ENCODE assay signal across 13 mouse cellular contexts in the genomic region with DNA sequence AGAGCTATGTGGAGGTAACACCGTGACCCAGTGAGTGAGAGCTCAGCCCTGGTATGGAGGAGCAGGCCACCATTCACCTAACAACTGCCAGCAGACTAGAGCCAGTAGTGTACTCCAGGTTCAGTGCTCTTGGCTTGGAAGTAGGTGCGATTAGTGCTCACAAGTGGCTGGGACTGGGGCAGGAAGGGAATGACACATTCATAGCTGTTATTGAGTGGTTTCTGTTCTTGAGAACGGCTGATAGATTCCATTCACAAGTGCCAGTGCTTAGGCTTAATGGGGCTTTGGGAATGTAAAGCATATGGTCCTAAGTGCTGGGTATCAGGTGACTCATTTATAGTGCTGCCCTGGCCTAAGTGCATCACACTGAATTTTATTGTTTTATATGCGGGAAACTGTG.
DNase-seq lines count a peak whose midpoint lies in the region; ATAC-seq lines count a peak whose summit lies in the region.
"Had no signal": no experiment of that assay in that cellular context is flagged by ENCODE, and none has a peak within 500 bp of the region (broad histone marks: within the 10 kb centered on the region; RNA-seq: fewer than 3 reads in every experiment).

No protein-coding gene starts in this region.

- no peak for DNase-seq in hindbrain, embryonic 14.5 days (ENCODE audit: low spot score)
- no peak for DNase-seq in embryonic facial prominence, embryonic 14.5 days (ENCODE audit: low spot score)
- DNase-seq in limb, embryonic 11.5 days (ENCODE audit: low spot score), result peak; percentile 61
- peak; percentile 14 for DNase-seq in lung, postnatal 14 days
- DNase-seq in cerebellum, postnatal 10 days, result no peak
- DNase-seq in layer of hippocampus, adult 9-10 months (ENCODE audit: low spot score), result no peak
- DNase-seq: adrenal gland, postnatal 10 days; gastrocnemius, postnatal 36 days; kidney, adult 9 months; retina, postnatal 1 day had no signal

- H3K27ac ChIP-seq in hindbrain, embryonic 13.5 days, result peak overlapping the region; percentile 30; the same call in 1 of the 2 replicates
- no peak overlapping the region for H3K27ac ChIP-seq in hindbrain, embryonic 14.5 days
- H3K27ac ChIP-seq in embryonic facial prominence, embryonic 14.5 days (replicated peaks; ENCODE audit: low read depth, low read length), result no peak overlapping the region
- H3K27ac ChIP-seq in limb, embryonic 11.5 days (replicated peaks; ENCODE audit: low read depth, low read length), result peak overlapping the region; percentile 71
- H3K27ac ChIP-seq: liver, embryonic 14.5 days had no signal

- WGBS in hindbrain, embryonic 13.5 days, result 66% methylated on average over 4 of the region's 4 CpGs
- WGBS in hindbrain, embryonic 14.5 days, result 71% methylated on average over 4 of the region's 4 CpGs
- 60% methylated on average over 4 of the region's 4 CpGs for WGBS in embryonic facial prominence, embryonic 14.5 days
- 11% methylated on average over 4 of the region's 4 CpGs for WGBS in limb, embryonic 11.5 days

- no peaks in the 10 kb centered on the region for H3K27me3 ChIP-seq in hindbrain, embryonic 13.5 days
- no peaks in the 10 kb centered on the region for H3K27me3 ChIP-seq in hindbrain, embryonic 14.5 days (ENCODE audit: control insufficient read depth, insufficient read depth, low read length)
- no peaks in the 10 kb centered on the region for H3K27me3 ChIP-seq in embryonic facial prominence, embryonic 14.5 days (replicated peaks; ENCODE audit: control insufficient read depth, insufficient read depth, low read length)
- H3K27me3 ChIP-seq in limb, embryonic 11.5 days (ENCODE audit: control insufficient read depth, insufficient read depth, low read length), result no peaks in the 10 kb centered on the region

- H3K9ac ChIP-seq in hindbrain, embryonic 13.5 days, result no peak overlapping the region
- no peak overlapping the region for H3K9ac ChIP-seq in hindbrain, embryonic 14.5 days
- H3K9ac ChIP-seq in embryonic facial prominence, embryonic 14.5 days (ENCODE audit: low read depth, low read length), result no peak overlapping the region
- no peak overlapping the region for H3K9ac ChIP-seq in limb, embryonic 11.5 days (ENCODE audit: low read length)
- H3K9ac ChIP-seq: liver, embryonic 14.5 days had no signal

- H3K36me3 ChIP-seq in hindbrain, embryonic 13.5 days, result no peaks in the 10 kb centered on the region
- H3K36me3 ChIP-seq in hindbrain, embryonic 14.5 days (replicated peaks; ENCODE audit: control insufficient read depth, insufficient read depth), result no peaks in the 10 kb centered on the region
- no peaks in the 10 kb centered on the region for H3K36me3 ChIP-seq in embryonic facial prominence, embryonic 14.5 days (ENCODE audit: control insufficient read depth, insufficient read depth, low read length)
- no peaks in the 10 kb centered on the region for H3K36me3 ChIP-seq in limb, embryonic 11.5 days (ENCODE audit: control insufficient read depth, insufficient read depth, low read length)

- H3K9me3 ChIP-seq in hindbrain, embryonic 13.5 days, result no peaks in the 10 kb centered on the region
- H3K9me3 ChIP-seq in hindbrain, embryonic 14.5 days (ENCODE audit: control insufficient read depth, low read length), result no peaks in the 10 kb centered on the region
- H3K9me3 ChIP-seq in embryonic facial prominence, embryonic 14.5 days (ENCODE audit: control insufficient read depth, low read length), result no peaks in the 10 kb centered on the region
- no peaks in the 10 kb centered on the region for H3K9me3 ChIP-seq in limb, embryonic 11.5 days (ENCODE audit: control insufficient read depth, low read length)

- H3K4me3 ChIP-seq in hindbrain, embryonic 13.5 days, result no peak overlapping the region
- H3K4me3 ChIP-seq in hindbrain, embryonic 14.5 days (replicated peaks; ENCODE audit: low read length), result no peak overlapping the region
- no peak overlapping the region for H3K4me3 ChIP-seq in embryonic facial prominence, embryonic 14.5 days (ENCODE audit: low read depth, low read length)
- H3K4me3 ChIP-seq in limb, embryonic 11.5 days (ENCODE audit: low read depth, low read length), result no peak overlapping the region

- peaks cover 36% of the 10 kb centered on the region for H3K4me1 ChIP-seq in hindbrain, embryonic 13.5 days (replicated peaks)
- peaks cover 21% of the 10 kb centered on the region for H3K4me1 ChIP-seq in hindbrain, embryonic 14.5 days (replicated peaks; ENCODE audit: control insufficient read depth, insufficient read depth, low read length)
- H3K4me1 ChIP-seq in embryonic facial prominence, embryonic 14.5 days (ENCODE audit: control insufficient read depth, insufficient read depth, low read length), result peaks cover 8% of the 10 kb centered on the region; the same call in 1 of the 2 replicates
- H3K4me1 ChIP-seq in limb, embryonic 11.5 days (ENCODE audit: control insufficient read depth, insufficient read depth, low read length), result peaks cover 30% of the 10 kb centered on the region

- no peak for ATAC-seq in hindbrain, embryonic 13.5 days (ENCODE audit: low FRiP score)
- no peak for ATAC-seq in hindbrain, embryonic 14.5 days (ENCODE audit: low FRiP score)
- 0 out of 2 replicates have a peak, but pooled peaks have one; percentile 27 for ATAC-seq in embryonic facial prominence, embryonic 14.5 days (ENCODE audit: low read depth)
- peak; percentile 88 for ATAC-seq in limb, embryonic 11.5 days (ENCODE audit: insufficient number of reproducible peaks, low FRiP score, low TSS enrichment, low read depth)
- ATAC-seq in inflammation-experienced regulatory T-cells, adult 6 months, result no peak

- no peak overlapping the region for H3K4me2 ChIP-seq in hindbrain, embryonic 13.5 days
- H3K4me2 ChIP-seq in hindbrain, embryonic 14.5 days (replicated peaks), result no peak overlapping the region
- no peak overlapping the region for H3K4me2 ChIP-seq in embryonic facial prominence, embryonic 14.5 days (ENCODE audit: low read depth, low read length)
- H3K4me2 ChIP-seq in limb, embryonic 11.5 days (ENCODE audit: low read depth, severe bottlenecking), result no peak overlapping the region

Comparison
In these comparisons a context has a peak if more than half of its experiments do, and no peak if none do; other contexts are left out.
1. H3K27ac ChIP-seq: peak in hindbrain, embryonic 13.5 days (single experiment) and limb, embryonic 11.5 days (single experiment); none in hindbrain, embryonic 14.5 days (single experiment) and embryonic facial prominence, embryonic 14.5 days (single experiment).
2. ATAC-seq: peak in embryonic facial prominence, embryonic 14.5 days (single experiment) and limb, embryonic 11.5 days (single experiment); none in hindbrain, embryonic 13.5 days (single experiment), hindbrain, embryonic 14.5 days (single experiment) and inflammation-experienced regulatory T-cells, adult 6 months (single experiment).
3. DNase-seq: peak in limb, embryonic 11.5 days (single experiment) and lung, postnatal 14 days (single experiment); none in hindbrain, embryonic 14.5 days (single experiment), embryonic facial prominence, embryonic 14.5 days (single experiment), cerebellum, postnatal 10 days (0 of 2) and layer of hippocampus, adult 9-10 months (single experiment).